Mouse (Mus musculus) stomach, postnatal 0 days (tissue): ENCODE data around the gene Svip. TPM values are rescaled to one million over a fixed set of nuclear protein-coding genes. Genes with fewer than 3 reads are reported as not detected.

ENCODE experiments used
- ATAC-seq: fragments of 200-750 bp; cut with Nextera tagmentation; 2 replicates; pipeline ENCODE4 v1.8.0; 2017; ENCODE audit not compliant: low FRiP score, low TSS enrichment
- DNase-seq: peaks from one replicate; pipeline ENCODE4 v3.0.0-alpha.2; 2016; ENCODE audit warnings: low spot score
- H3K27ac ChIP-seq: fragments of 300-500 bp; sonication (generic); replicated peaks from 2 replicates; pipeline ENCODE4 v1.5.1; 2014; ENCODE audit warnings: mild to moderate bottlenecking, control low read depth
- H3K27me3 ChIP-seq: fragments of 300-500 bp; sonication (generic); 2 replicates; pipeline ENCODE4 v1.6.1; 2014; ENCODE audit warnings: low read length; ENCODE audit not compliant: control insufficient read depth, insufficient read depth
- H3K36me3 ChIP-seq: fragments of 300-500 bp; sonication (generic); 2 replicates; pipeline ENCODE4 v1.6.1; 2014; ENCODE audit warnings: low read length, mixed read lengths; ENCODE audit not compliant: control insufficient read depth, insufficient read depth
- H3K4me1 ChIP-seq: fragments of 300-500 bp; sonication (generic); replicated peaks from 2 replicates; pipeline ENCODE4 v1.6.1; 2014; ENCODE audit warnings: antibody characterized with exemption; ENCODE audit not compliant: control insufficient read depth, insufficient read depth
- H3K4me2 ChIP-seq: fragments of 300-500 bp; sonication (generic); replicated peaks from 2 replicates; pipeline ENCODE4 v1.6.1; 2014; ENCODE audit warnings: low read depth, mild to moderate bottlenecking, control low read depth, moderate library complexity
- H3K4me3 ChIP-seq: fragments of 300-500 bp; sonication (generic); 2 replicates; pipeline ENCODE4 v1.5.1; 2014; ENCODE audit warnings: low read depth, low read length, control low read depth
- H3K9ac ChIP-seq: fragments of 300-500 bp; sonication (generic); 2 replicates; pipeline ENCODE4 v1.6.1; 2014; ENCODE audit warnings: mild to moderate bottlenecking, low read length, control low read depth, mixed read lengths
- H3K9me3 ChIP-seq: fragments of 300-500 bp; sonication (generic); 2 replicates; pipeline ENCODE4 v1.6.1; 2016; ENCODE audit warnings: low read length; ENCODE audit not compliant: control insufficient read depth
- CTCF ChIP-seq: IDR thresholded peaks from 2 replicates; pipeline ENCODE4 v1.5.1; 2016; ENCODE audit warnings: antibody characterized with exemption, low read depth, mild to moderate bottlenecking, moderate library complexity
- EP300 ChIP-seq: optimal IDR thresholded peaks from 2 replicates; pipeline ENCODE3; 2016; ENCODE audit warnings: antibody characterized with exemption
- WGBS: fragments of 180-500 bp; shearing (Covaris S2); extraction: QIAGEN DNeasy Blood & Tissue Kit; methylation state at CpG from one replicate; pipeline ENCODE4 v1.1.7; 2014; 5-methylcytosine and 5-hydroxymethylcytosine counted together
- polyA plus RNA-seq: library from polyadenylated mRNA; unstranded; fragments of >200 nt; fragmentation: Nextera tagmentation; extraction: Ambion mirVana; gene quantifications from 2 replicates; pipeline ENCODE4 v1.2.1, GENCODE M21; 2015

The Svip gene
- polyA plus RNA-seq, result 9.7 and 10.4 TPM in 2 replicates

- Histone ChIP-seq H3K9ac (peak within 1 kb of the TSS; percentile 68), H3K36me3 (no peaks in the 10 kb centered on the region), H3K27ac (peak within 1 kb of the TSS; percentile 58), H3K27me3 (no peaks in the 10 kb centered on the region), H3K4me2 (peak within 1 kb of the TSS; percentile 77), H3K4me3 (peak within 1 kb of the TSS; percentile 61), H3K9me3 (no peaks in the 10 kb centered on the region), H3K4me1 (no peaks in the 10 kb centered on the region)
- ATAC-seq (peak; percentile 97), DNase-seq (peak; percentile 98)
- TF ChIP-seq EP300, result no peak
- no peak for TF ChIP-seq CTCF
- under 1% methylated on average over 33 of the region's 47 CpGs for WGBS
Measured at GRCm38 (mm10) chr7:52005511-52006295, at the start of gene Svip. Gene Svip (minus strand): TSS chr7:52006018.

GRCm38 (mm10) chr7:52037600-52038582 lies 32.1 kb upstream of the Svip start:
- no peak for ATAC-seq
- H3K36me3 ChIP-seq, result no peaks in the 10 kb centered on the region
- 43% methylated on average over 8 of the region's 8 CpGs for WGBS
- H3K9ac ChIP-seq, result no peak overlapping the region
- no peaks in the 10 kb centered on the region for H3K9me3 ChIP-seq
- no peak overlapping the region for H3K4me3 ChIP-seq
- peak; percentile 24 for DNase-seq
- no peak overlapping the region for H3K27ac ChIP-seq
- H3K4me1 ChIP-seq, result no peaks in the 10 kb centered on the region
- TF ChIP-seq EP300, result no peak
- peak; percentile 81 for TF ChIP-seq CTCF
- H3K4me2 ChIP-seq, result no peak overlapping the region
- H3K27me3 ChIP-seq, result no peaks in the 10 kb centered on the region

GRCm38 (mm10) chr7:52024050-52024626 lies 18.3 kb upstream of the Svip start:
- H3K4me3 ChIP-seq, result no peak overlapping the region
- no peak overlapping the region for H3K4me2 ChIP-seq
- TF ChIP-seq CTCF (no peak), EP300 (no peak)
- no peaks in the 10 kb centered on the region for H3K4me1 ChIP-seq
- H3K27ac ChIP-seq, result no peak overlapping the region
- H3K27me3 ChIP-seq, result no peaks in the 10 kb centered on the region
- DNase-seq, result no peak
- no peak overlapping the region for H3K9ac ChIP-seq
- no peaks in the 10 kb centered on the region for H3K9me3 ChIP-seq
- ATAC-seq, result no peak
- no peaks in the 10 kb centered on the region for H3K36me3 ChIP-seq
- WGBS, result 87% methylated on average over 5 of the region's 5 CpGs

GRCm38 (mm10) chr7:52022039-52022438 lies 16.2 kb upstream of the Svip start:
- H3K36me3 ChIP-seq, result no peaks in the 10 kb centered on the region
- H3K27me3 ChIP-seq, result no peaks in the 10 kb centered on the region
- H3K4me1 ChIP-seq, result no peaks in the 10 kb centered on the region
- H3K9ac ChIP-seq, result no peak overlapping the region
- 77% methylated on average over 4 of the region's 4 CpGs for WGBS
- no peak overlapping the region for H3K27ac ChIP-seq
- ATAC-seq (no peak), DNase-seq (no peak)
- H3K4me3 ChIP-seq, result no peak overlapping the region
- no peaks in the 10 kb centered on the region for H3K9me3 ChIP-seq
- TF ChIP-seq EP300 (no peak), CTCF (no peak)
- no peak overlapping the region for H3K4me2 ChIP-seq

GRCm38 (mm10) chr7:52015628-52016027 lies 9.8 kb upstream of the Svip start, which contains the start of gene 1700015G11Rik:
Gene 1700015G11Rik (minus strand): TSS chr7:52015728.
- WGBS, result 80% methylated on average over 3 of the region's 3 CpGs
- no peak within 1 kb of the TSS for H3K9ac ChIP-seq
- no peak within 1 kb of the TSS for H3K4me3 ChIP-seq
- ATAC-seq, result no peak
- no peaks in the 10 kb centered on the region for H3K4me1 ChIP-seq
- no peak within 1 kb of the TSS for H3K4me2 ChIP-seq
- H3K9me3 ChIP-seq, result no peaks in the 10 kb centered on the region
- DNase-seq, result no peak
- no peaks in the 10 kb centered on the region for H3K27me3 ChIP-seq
- TF ChIP-seq CTCF, result no peak
- TF ChIP-seq EP300, result no peak
- no peak within 1 kb of the TSS for H3K27ac ChIP-seq
- no peaks in the 10 kb centered on the region for H3K36me3 ChIP-seq
